9 mouse cellular contexts compared by ENCODE assay signal in genomic region chr14:47529019-47529418, GRCm38 (mm10). TPM values are rescaled to one million over a fixed set of nuclear protein-coding genes. Genes with fewer than 3 reads are reported as not detected.
DNase-seq lines count a peak whose midpoint lies in the region; ATAC-seq and TF ChIP-seq lines count a peak whose summit lies in the region.
"Had no signal": no experiment of that assay in that cellular context is flagged by ENCODE, and none has a peak within 500 bp of the region (broad histone marks: within the 10 kb centered on the region; RNA-seq: fewer than 3 reads in every experiment).

No protein-coding gene starts in this region.

- H3K27me3 ChIP-seq in Patski: no peaks in the 10 kb centered on the region
- H3K27me3 ChIP-seq: megakaryocyte, embryonic 14.5 days had no signal

- CTCF ChIA-PET in Patski (lab: Charles Lee): interaction anchor here (0.6 to 1.2 kb wide), 5 partner anchors 11 to 64 kb away, joined by 3 to 5 read pairs (median 3); no protein-coding TSS in a partner anchor

- POLR2A ChIA-PET in Patski (lab: Charles Lee): no interaction called here

- TF ChIP-seq CTCF in Patski (IDR thresholded peaks at IDR 0.05): peak; percentile 75

- peak; percentile 75 for DNase-seq in layer of hippocampus, adult 11-12 months (ENCODE audit: low spot score)
- no peak for DNase-seq in layer of hippocampus, adult 9-10 months (ENCODE audit: low spot score)
- no peak for DNase-seq in Patski (ENCODE audit: low read depth, low spot score)
- DNase-seq in cerebellum, adult 9-10 months: peak; percentile 76
- DNase-seq in gastrocnemius, postnatal 25 days: peak; percentile 22
- DNase-seq in layer of hippocampus, adult 9-11 months: peak; percentile 70
- peak; percentile 44 to 64 for DNase-seq in lung, postnatal 4 days
- peak; percentile 73 for DNase-seq in thymus, postnatal 0 days (ENCODE audit: low spot score)

- no peak for ATAC-seq in Patski

- in situ Hi-C loops in Patski (cut with MboI; ENCODE audit: low pct_unique_long_range_greater_than_20kb): loop anchor here (5.0 kb wide), 1 partner anchor 57 kb away; no protein-coding TSS in a partner anchor

RNA-seq across cellular contexts. Expression of gene Atg14, which starts 41.4 kb away (rescaled TPM):
- polyA plus RNA-seq in Patski (2021): 11.9 TPM
- 1 to 10 TPM; 5.3 to 6.4 TPM for total RNA-seq in gastrocnemius, postnatal 25 days (2021)
- polyA plus RNA-seq in thymus, postnatal 0 days (2015; fragmentation: Nextera tagmentation; extraction: Ambion mirVana): 9.8 and 10.3 TPM in 2 replicates

Comparison
In these comparisons a context has a peak if more than half of its experiments do, and no peak if none do; other contexts are left out.
1. DNase-seq: peak in layer of hippocampus, adult 11-12 months (single experiment), cerebellum, adult 9-10 months (single experiment), gastrocnemius, postnatal 25 days (single experiment), layer of hippocampus, adult 9-11 months (single experiment), lung, postnatal 4 days (2 of 2) and thymus, postnatal 0 days (single experiment); none in layer of hippocampus, adult 9-10 months (single experiment) and Patski (single experiment).